Mouse (Mus musculus) retina, adult 2 months (tissue): ENCODE results near the gene Fgfr2.

ENCODE experiments used
- DNase-seq: peaks from one replicate; pipeline ENCODE4 v3.0.0-alpha.2; 2012; ENCODE audit warnings: low read depth, low spot score

The Fgfr2 gene

GRCm38 (mm10) chr7:132776338-132777111 lies 346.6 kb downstream of the Fgfr2 start:
- DNase-seq: no peak

GRCm38 (mm10) chr7:132775922-132776321 lies 347.2 kb downstream of the Fgfr2 start:
- no peak for DNase-seq

GRCm38 (mm10) chr7:132775333-132775732 lies 347.8 kb downstream of the Fgfr2 start:
- no peak for DNase-seq

- DNase-seq: no peak
Observed at GRCm38 (mm10) chr7:132773011-132773705, 350.0 kb downstream of the Fgfr2 start.

- DNase-seq: no peak
Observed at GRCm38 (mm10) chr7:132772440-132772839, 350.7 kb downstream of the Fgfr2 start.

- no peak for DNase-seq
Observed at GRCm38 (mm10) chr7:132768498-132769344, 354.4 kb downstream of the Fgfr2 start.

- no peak for DNase-seq
Observed at GRCm38 (mm10) chr7:132767999-132768370, 355.2 kb downstream of the Fgfr2 start.

GRCm38 (mm10) chr7:132767233-132767998 lies 355.7 kb downstream of the Fgfr2 start:
- no peak for DNase-seq

GRCm38 (mm10) chr7:132766235-132766871 lies 356.8 kb downstream of the Fgfr2 start:
- no peak for DNase-seq

GRCm38 (mm10) chr7:132765629-132766186 lies 357.4 kb downstream of the Fgfr2 start:
- DNase-seq: no peak

- DNase-seq: no peak
Observed at GRCm38 (mm10) chr7:132764896-132765491, 358.2 kb downstream of the Fgfr2 start.

GRCm38 (mm10) chr7:132764314-132764713 lies 358.8 kb downstream of the Fgfr2 start:
- DNase-seq: no peak

- no peak for DNase-seq
Observed at GRCm38 (mm10) chr7:132763911-132764310, 359.2 kb downstream of the Fgfr2 start.

- no peak for DNase-seq
Observed at GRCm38 (mm10) chr7:132763351-132763750, 359.8 kb downstream of the Fgfr2 start.

GRCm38 (mm10) chr7:132761409-132761808 lies 361.7 kb downstream of the Fgfr2 start:
- no peak for DNase-seq

- no peak for DNase-seq
Observed at GRCm38 (mm10) chr7:132760589-132761180, 362.5 kb downstream of the Fgfr2 start.

GRCm38 (mm10) chr7:132759926-132760325 lies 363.2 kb downstream of the Fgfr2 start:
- DNase-seq: no peak

GRCm38 (mm10) chr7:132759405-132759891 lies 363.7 kb downstream of the Fgfr2 start:
- DNase-seq: no peak

- no peak for DNase-seq
Observed at GRCm38 (mm10) chr7:132758875-132759274, 364.3 kb downstream of the Fgfr2 start.

GRCm38 (mm10) chr7:132756325-132756724 lies 366.8 kb downstream of the Fgfr2 start:
- no peak for DNase-seq
